Mouse (Mus musculus) neural tube, embryonic 11.5 days (tissue): ENCODE data around the gene Churc1. TPM values are rescaled to one million over a fixed set of nuclear protein-coding genes. Genes with fewer than 3 reads are reported as not detected.

Source experiments
- ATAC-seq: fragments of 200-750 bp; cut with Nextera tagmentation; 2 replicates; pipeline ENCODE4 v1.8.0; 2017; ENCODE audit warnings: moderate number of reproducible peaks, mild to moderate bottlenecking, moderate TSS enrichment, moderate library complexity; ENCODE audit not compliant: insufficient read depth, low FRiP score, low TSS enrichment
- DNase-seq: peaks from one replicate; pipeline ENCODE4 v3.0.0-alpha.2; 2015; ENCODE audit warnings: low spot score
- H3K27ac ChIP-seq: fragments of 300-500 bp; sonication (generic); 2 replicates; pipeline ENCODE4 v1.5.1; 2014; ENCODE audit warnings: low read depth, mild to moderate bottlenecking, low read length
- H3K27me3 ChIP-seq: fragments of 300-500 bp; sonication (generic); 2 replicates; pipeline ENCODE4 v1.6.1; 2014; ENCODE audit warnings: mild to moderate bottlenecking, low read length, mixed read lengths; ENCODE audit not compliant: control insufficient read depth, insufficient read depth
- H3K36me3 ChIP-seq: fragments of 300-500 bp; sonication (generic); 2 replicates; pipeline ENCODE4 v1.6.1; 2014; ENCODE audit warnings: mild to moderate bottlenecking, low read length, moderate library complexity, mixed read lengths; ENCODE audit not compliant: control insufficient read depth, insufficient read depth
- H3K4me1 ChIP-seq: fragments of 300-500 bp; sonication (generic); 2 replicates; pipeline ENCODE4 v1.6.1; 2014; ENCODE audit warnings: low read length, mixed read lengths; ENCODE audit not compliant: control insufficient read depth, insufficient read depth
- H3K4me2 ChIP-seq: fragments of 300-500 bp; sonication (generic); 2 replicates; pipeline ENCODE4 v1.6.1; 2014; ENCODE audit warnings: low read depth, mild to moderate bottlenecking, moderate library complexity
- H3K4me3 ChIP-seq: fragments of 300-500 bp; sonication (generic); 2 replicates; pipeline ENCODE4 v1.5.1; 2014; ENCODE audit warnings: low read depth, low read length
- H3K9ac ChIP-seq: fragments of 300-500 bp; sonication (generic); 2 replicates; pipeline ENCODE4 v1.6.1; 2014; ENCODE audit warnings: mild to moderate bottlenecking, low read length
- H3K9me3 ChIP-seq: fragments of 300-500 bp; sonication (generic); 2 replicates; pipeline ENCODE4 v1.6.1; 2016; ENCODE audit warnings: low read length; ENCODE audit not compliant: control insufficient read depth
- WGBS: fragments of 180-500 bp; shearing (Covaris S2); extraction: QIAGEN DNeasy Blood & Tissue Kit; methylation state at CpG from one replicate; pipeline ENCODE4 v1.1.7; 2014; 5-methylcytosine and 5-hydroxymethylcytosine counted together
- polyA plus RNA-seq: library from polyadenylated mRNA; unstranded; fragments of >200 nt; fragmentation: Nextera tagmentation; extraction: Ambion mirVana; gene quantifications from 2 replicates; pipeline ENCODE4 v1.2.1, GENCODE M21; 2014

Gene Churc1
- polyA plus RNA-seq, 1 experiment from 2014 or later, result 105 TPM

GRCm38 (mm10) chr12:76770841-76771500 is 5.6 kb downstream of the Churc1 start:
- H3K27ac ChIP-seq, result no peak overlapping the region
- no peak overlapping the region for H3K4me3 ChIP-seq
- H3K4me1 ChIP-seq, result 0 out of 2 replicates have a peak, but pooled peaks cover 4% of the 10 kb centered on the region
- no peaks in the 10 kb centered on the region for H3K36me3 ChIP-seq
- H3K4me2 ChIP-seq, result no peak overlapping the region
- H3K27me3 ChIP-seq, result no peaks in the 10 kb centered on the region
- H3K9me3 ChIP-seq, result no peaks in the 10 kb centered on the region
- WGBS, result 91% methylated on average over 5 of the region's 5 CpGs
- DNase-seq (no peak), ATAC-seq (no peak)
- no peak overlapping the region for H3K9ac ChIP-seq

GRCm38 (mm10) chr12:76771540-76771939 is 6.2 kb downstream of the Churc1 start:
- H3K4me2 ChIP-seq, result no peak overlapping the region
- no peak overlapping the region for H3K9ac ChIP-seq
- WGBS, result 86% methylated on average over 5 of the region's 5 CpGs
- no peaks in the 10 kb centered on the region for H3K4me1 ChIP-seq
- no peak overlapping the region for H3K27ac ChIP-seq
- ATAC-seq (no peak), DNase-seq (no peak)
- H3K36me3 ChIP-seq, result no peaks in the 10 kb centered on the region
- H3K9me3 ChIP-seq, result no peaks in the 10 kb centered on the region
- H3K27me3 ChIP-seq, result no peaks in the 10 kb centered on the region
- no peak overlapping the region for H3K4me3 ChIP-seq

GRCm38 (mm10) chr12:76774652-76775051 is 9.3 kb downstream of the Churc1 start:
- Histone ChIP-seq H3K9me3 (no peaks in the 10 kb centered on the region), H3K36me3 (no peaks in the 10 kb centered on the region), H3K9ac (no peak overlapping the region), H3K4me1 (no peaks in the 10 kb centered on the region), H3K4me2 (no peak overlapping the region), H3K27me3 (no peaks in the 10 kb centered on the region), H3K27ac (no peak overlapping the region), H3K4me3 (no peak overlapping the region)
- ATAC-seq (no peak), DNase-seq (no peak)
- 81% methylated on average over 3 of the region's 3 CpGs for WGBS

GRCm38 (mm10) chr12:76775132-76775531 is 9.8 kb downstream of the Churc1 start:
- Histone ChIP-seq H3K4me1 (no peaks in the 10 kb centered on the region), H3K9ac (no peak overlapping the region), H3K36me3 (no peaks in the 10 kb centered on the region), H3K27me3 (no peaks in the 10 kb centered on the region), H3K27ac (no peak overlapping the region), H3K4me3 (no peak overlapping the region), H3K9me3 (no peaks in the 10 kb centered on the region), H3K4me2 (no peak overlapping the region)
- ATAC-seq (no peak), DNase-seq (no peak)
- WGBS, result 49% methylated on average over 4 of the region's 4 CpGs

- WGBS, result 91% methylated on average over 5 of the region's 5 CpGs
- DNase-seq, result no peak
Measured at GRCm38 (mm10) chr12:76776898-76777297, 11.6 kb downstream of the Churc1 start.

GRCm38 (mm10) chr12:76777845-76778244 is 12.5 kb downstream of the Churc1 start:
- no peak overlapping the region for H3K27ac ChIP-seq
- no peak overlapping the region for H3K4me3 ChIP-seq
- H3K4me1 ChIP-seq, result no peaks in the 10 kb centered on the region
- no peak overlapping the region for H3K4me2 ChIP-seq
- H3K9ac ChIP-seq, result no peak overlapping the region
- no peaks in the 10 kb centered on the region for H3K27me3 ChIP-seq
- ATAC-seq (no peak), DNase-seq (no peak)
- no peaks in the 10 kb centered on the region for H3K9me3 ChIP-seq
- H3K36me3 ChIP-seq, result no peaks in the 10 kb centered on the region

More at GRCm38 (mm10) chr12:76776898-76777297, 11.6 kb downstream of the Churc1 start:
- Histone ChIP-seq H3K9me3 (no peaks in the 10 kb centered on the region), H3K27me3 (no peaks in the 10 kb centered on the region), H3K9ac (no peak overlapping the region), H3K4me1 (no peaks in the 10 kb centered on the region), H3K27ac (no peak overlapping the region), H3K4me2 (no peak overlapping the region), H3K4me3 (no peak overlapping the region), H3K36me3 (no peaks in the 10 kb centered on the region)
- no peak for ATAC-seq

GRCm38 (mm10) chr12:76778305-76779083 is 13.2 kb downstream of the Churc1 start:
- H3K4me2 ChIP-seq, result no peak overlapping the region
- H3K9ac ChIP-seq, result no peak overlapping the region
- H3K4me3 ChIP-seq, result no peak overlapping the region
- no peaks in the 10 kb centered on the region for H3K9me3 ChIP-seq
- no peaks in the 10 kb centered on the region for H3K36me3 ChIP-seq
- DNase-seq (no peak), ATAC-seq (no peak)
- no peak overlapping the region for H3K27ac ChIP-seq
- H3K27me3 ChIP-seq, result no peaks in the 10 kb centered on the region
- WGBS, result 88% methylated on average over 10 of the region's 10 CpGs
- H3K4me1 ChIP-seq, result no peaks in the 10 kb centered on the region

GRCm38 (mm10) chr12:76779951-76780350 is 14.6 kb downstream of the Churc1 start:
- 82% methylated on average over 5 of the region's 5 CpGs for WGBS
- no peak overlapping the region for H3K27ac ChIP-seq
- no peaks in the 10 kb centered on the region for H3K9me3 ChIP-seq
- H3K4me3 ChIP-seq, result no peak overlapping the region
- no peak overlapping the region for H3K9ac ChIP-seq
- ATAC-seq (no peak), DNase-seq (no peak)
- H3K36me3 ChIP-seq, result no peaks in the 10 kb centered on the region
- H3K27me3 ChIP-seq, result no peaks in the 10 kb centered on the region
- no peak overlapping the region for H3K4me2 ChIP-seq
- H3K4me1 ChIP-seq, result no peaks in the 10 kb centered on the region
